Mouse (Mus musculus): Measurements from ENCODE around the gene Prss57.

Prss57 gene

DNA sequence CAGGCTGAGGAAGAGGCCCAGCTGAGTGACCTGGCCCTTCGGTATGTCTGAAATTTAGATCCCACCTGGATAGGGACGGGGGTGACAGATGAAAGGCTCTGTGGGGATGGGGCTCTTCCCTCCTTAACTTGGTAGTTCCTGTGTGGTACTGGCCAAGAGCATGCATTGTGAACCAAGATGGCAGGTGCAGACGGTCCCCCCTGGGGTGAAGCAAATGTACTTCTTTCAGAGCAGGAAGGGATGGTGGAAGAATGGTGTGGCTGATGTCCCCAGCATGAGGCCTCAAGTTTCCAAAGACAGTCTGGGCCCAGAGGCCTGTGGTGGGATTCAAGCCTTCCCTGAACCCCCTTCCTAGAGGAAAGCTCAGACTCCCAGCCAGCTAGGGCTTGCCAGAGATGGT, 34.9 kb downstream of the Prss57 start:
- no peak for DNase-seq (ENCODE audit: low spot score)

DNA sequence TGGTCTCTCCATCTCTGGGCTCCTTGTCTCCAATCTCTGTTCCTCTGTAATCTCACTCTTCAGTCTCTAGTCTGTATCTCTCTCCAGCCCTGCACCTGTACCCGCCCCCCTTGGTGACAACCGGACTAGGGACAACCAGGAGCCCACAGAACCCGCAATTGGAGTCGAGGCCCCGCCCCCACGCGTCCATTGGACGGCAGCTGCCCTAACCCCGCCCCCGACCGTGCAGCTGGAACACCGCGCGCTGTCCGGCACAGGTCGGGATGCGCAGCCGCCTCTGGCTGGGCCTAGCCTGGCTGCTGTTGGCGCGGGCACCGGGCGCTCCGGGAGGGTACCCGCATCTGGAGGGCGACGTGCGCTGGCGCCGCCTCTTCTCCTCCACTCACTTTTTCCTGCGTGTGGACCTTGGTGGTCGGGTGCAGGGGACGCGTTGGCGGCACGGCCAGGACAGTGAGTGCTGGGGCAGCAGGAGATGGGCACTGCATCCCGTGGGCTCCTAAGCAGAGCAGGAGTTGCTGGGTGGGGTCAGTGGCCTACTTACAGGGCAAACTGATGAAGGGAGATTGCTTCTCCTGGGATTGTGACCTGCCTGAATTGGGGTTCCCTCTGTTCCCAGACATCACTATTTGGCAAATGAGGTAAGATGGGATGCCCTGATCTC, 35.8 kb downstream of the Prss57 start, which contains the start of gene Fgf22:
Gene Fgf22 (plus strand): TSS at position 221 of the 661 bp plus-strand sequence.
- DNase-seq (ENCODE audit: low spot score): peak; percentile 49

DNA sequence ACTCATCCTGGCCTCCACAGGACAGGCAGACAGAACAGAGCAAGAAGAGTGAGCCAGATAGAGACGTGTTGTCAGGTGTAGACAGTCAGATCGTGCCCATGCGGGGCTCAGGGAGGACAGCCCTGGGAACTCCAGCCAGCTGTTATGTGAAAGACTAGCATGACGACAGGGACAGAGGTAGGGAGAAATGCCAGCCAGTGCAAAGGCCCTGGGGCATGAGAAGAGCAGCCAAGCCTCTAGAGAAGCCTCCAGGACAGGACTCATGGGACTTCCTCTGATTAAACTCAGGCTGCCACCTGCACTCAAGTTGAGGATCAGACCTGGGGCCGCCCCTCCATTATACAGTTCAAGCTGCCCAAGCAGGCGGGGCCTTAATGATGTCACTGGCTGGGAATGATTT, 42.3 kb downstream of the Prss57 start:
- DNase-seq (ENCODE audit: low spot score): no peak

DNA sequence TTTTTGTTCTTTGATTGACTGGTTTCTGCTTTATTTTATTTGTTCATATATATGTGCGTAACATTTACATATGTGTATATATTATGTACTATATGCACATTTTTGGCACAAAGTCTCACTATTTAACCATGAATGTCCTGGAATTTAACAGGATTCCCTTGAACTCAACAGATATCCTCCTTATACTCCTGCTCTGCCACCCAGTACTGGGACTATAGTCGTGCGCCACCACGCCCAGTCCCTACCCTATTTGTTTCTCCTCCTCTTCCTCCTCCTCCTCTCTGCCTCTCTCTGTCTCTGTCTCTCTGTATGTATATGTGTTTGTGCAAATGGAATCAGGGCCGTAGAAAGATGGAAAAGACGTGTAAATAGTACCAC, 44.0 kb downstream of the Prss57 start:
- no peak for DNase-seq (ENCODE audit: low spot score)

DNA sequence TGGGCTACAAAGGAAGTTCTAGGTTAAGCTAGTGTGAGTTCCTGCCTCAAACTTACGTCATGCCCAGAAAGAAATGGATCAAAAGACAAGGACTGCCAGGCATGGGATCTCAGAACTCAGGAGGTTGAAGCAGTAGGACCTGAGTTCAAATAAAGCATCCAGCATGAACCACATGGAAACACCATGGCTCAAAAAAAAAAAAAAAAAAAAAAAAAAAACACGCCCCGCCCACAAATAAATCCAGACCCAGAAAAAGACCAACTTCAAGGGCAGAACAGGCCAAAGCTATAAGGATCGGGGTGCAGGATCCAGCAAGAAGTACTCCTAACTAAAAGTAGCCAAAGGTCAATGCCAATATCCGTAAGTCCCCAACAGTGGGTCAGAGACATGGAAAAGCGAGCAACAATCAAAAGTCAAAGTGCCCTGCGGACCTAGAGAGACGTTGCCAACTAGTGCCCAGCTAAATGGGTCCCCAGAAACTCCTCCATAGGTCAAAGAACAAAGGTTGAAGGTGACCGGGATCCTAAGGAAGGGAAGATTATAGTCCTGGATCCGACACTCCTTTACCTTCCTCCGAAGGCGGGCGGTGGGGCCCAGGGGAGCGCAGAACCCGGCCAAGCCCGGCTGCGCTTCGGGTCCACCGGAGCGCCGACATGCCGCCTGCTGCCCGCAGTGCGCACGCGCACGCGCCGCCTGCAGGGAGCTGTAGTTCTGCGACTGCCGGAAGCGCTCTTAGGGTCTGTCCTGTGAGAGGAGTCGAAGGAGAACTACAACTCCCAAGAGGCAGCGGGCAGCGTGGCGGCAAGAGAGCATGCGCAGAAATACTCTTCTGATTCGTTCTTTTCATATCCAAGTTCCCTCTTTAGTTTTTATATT, 44.6 kb downstream of the Prss57 start, which contains the start of gene Polrmt:
Gene Polrmt (minus strand): TSS at position 684 of the 876 bp plus-strand sequence.
- DNase-seq (ENCODE audit: low spot score): peak; percentile 96

DNA sequence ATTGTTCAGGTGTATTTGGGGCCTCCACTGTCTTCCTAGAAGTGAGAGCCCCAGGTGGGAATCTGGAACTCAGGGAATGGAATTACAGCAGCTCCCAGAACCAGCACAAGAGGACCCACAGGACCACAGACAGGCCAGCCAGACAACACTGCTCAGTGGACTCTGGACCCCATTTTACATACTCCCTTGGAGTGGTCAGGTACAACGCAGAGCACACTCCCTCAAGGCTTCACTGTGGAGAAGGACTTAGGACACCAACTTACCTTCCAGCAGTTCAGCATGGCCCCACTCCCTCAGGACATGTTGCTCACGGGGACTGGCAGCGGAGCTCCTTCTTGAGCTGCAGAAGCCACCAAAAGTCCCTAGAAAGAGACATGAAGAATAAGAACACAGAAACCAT, 45.4 kb downstream of the Prss57 start:
- no peak for DNase-seq (ENCODE audit: low spot score)

DNA sequence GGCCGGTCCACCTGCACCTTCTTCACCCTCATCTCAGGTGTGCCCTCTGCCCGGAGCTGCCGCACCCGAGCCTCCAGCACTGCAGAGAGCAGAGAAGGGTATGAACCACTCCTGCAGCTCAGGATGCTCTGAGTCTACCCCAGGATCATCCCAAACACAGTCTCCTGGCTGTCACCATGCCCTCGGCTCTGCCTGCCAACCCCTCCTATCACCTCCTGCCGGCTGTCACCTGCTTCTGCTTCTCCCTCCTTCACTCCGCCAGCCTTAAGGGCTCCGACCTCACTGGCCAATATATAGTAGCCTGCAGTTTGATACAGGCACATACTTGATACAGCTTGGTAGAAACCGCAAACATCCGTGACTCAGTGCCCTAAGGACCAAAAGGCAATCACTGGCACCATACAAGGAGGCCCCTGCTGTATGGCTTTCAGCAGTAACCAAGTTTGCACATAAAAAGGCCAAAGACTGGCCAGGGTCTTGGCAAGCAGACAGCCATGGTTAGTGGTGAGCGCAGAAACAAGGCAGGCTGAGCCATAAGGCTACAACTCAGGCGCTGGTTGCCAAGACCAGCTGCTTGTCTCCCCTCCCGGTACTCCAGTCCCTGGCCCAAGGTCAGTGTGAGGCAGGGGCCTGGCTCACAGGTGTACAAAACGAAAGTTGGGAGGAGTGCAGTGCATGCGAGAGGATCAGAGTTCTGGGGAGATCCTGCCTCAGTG, 47.0 kb downstream of the Prss57 start:
- DNase-seq (ENCODE audit: low spot score): no peak

DNA sequence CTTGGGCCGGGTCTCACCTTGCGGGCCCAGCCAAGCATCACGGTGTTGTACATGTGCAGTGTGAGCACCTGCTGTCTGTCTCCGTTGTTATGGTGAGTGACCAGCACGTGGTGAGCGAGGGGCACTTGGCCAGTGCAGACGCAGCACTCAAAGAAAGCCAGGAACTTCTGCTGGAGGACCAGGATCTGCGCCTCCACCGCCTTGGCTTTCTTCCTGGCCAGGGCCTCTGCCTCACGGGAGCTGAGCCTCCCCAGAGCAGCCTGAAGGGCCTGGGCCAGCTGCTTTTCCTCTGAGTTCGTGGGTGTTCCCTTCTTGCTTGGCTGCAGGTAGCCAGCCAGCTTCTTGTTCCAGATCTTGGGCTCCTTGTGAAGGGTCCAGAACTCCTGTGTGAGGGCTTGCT, 47.6 kb downstream of the Prss57 start:
- DNase-seq (ENCODE audit: low spot score): no peak

DNA sequence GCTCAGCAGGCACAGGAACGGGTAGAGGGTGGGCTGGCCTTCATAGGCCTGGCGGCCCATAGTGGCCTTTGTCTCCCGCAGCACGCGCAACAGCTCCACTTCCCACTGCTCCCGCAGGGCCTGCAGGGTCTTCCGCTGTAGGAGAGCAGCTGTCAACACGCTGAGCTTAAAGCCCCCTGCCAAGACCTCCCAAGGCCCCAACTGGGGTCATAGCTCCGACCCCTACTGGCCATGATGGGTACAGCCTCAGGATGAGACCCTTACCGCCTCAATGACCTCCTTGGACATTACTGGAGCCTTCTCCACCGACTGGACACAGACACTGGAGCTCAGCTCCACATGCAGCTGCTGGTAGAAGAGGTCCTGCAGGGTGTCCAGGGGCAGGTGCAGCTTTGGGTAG, 49.9 kb downstream of the Prss57 start:
- no peak for DNase-seq (ENCODE audit: low spot score)

DNA sequence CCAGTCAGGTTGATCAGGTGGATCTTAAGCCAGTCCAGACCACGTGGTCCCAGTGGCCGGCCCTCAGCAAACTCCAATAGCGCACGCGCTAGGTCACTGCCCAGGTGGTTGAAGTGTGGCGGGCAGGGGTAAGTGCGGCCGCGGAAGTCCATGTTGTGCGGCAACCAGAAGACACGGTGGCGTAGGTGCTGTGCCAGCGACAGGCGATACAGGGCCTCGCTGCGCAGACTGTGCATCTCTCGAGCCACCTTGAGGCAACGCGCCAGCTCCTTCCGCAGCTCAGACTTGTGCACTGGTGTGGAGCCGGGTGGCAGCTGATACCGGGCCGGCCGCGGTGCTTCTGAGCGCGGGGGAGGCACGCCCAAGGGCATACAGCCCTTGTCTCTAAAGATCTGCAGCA, 51.5 kb downstream of the Prss57 start:
- no peak for DNase-seq (ENCODE audit: low spot score)

DNA sequence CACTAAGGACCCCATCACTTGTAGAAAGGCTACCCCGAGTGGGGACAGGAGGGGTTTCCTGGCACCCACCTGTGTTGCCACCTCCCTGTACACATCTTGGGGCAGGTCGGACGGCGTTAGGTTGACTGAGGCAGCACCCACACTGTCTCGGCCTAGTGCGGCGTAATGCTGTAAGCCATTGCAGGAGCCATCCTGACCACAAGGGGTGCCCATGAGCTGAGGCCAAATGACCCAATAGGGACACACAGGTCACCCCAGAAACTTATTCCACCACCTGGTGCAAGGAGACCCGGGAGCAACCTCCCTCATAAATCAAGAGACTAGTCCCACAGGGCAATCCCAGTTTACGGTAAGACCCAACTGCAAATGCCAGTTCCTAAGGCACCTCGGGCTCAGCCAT, 52.5 kb downstream of the Prss57 start:
- DNase-seq (ENCODE audit: low spot score): no peak

DNA sequence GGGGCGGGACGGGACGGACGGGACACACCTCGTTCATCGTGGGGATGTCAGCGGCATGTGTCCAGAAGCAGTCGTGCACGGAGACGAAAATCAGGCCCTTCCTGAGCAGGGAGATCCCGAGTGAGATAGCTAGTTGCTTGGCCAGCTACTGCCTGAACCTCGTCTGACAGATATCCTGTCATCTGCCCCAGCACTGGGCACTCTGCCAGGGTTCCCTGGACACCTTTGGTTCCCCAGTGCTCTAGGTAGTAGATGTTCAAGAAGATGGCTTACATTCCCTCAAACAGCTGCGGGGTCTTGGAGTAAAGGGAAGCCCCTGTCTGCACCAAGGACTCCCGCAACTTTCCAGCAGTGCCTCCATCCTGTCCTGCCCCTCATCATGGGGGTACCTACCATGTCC, 54.1 kb downstream of the Prss57 start:
- no peak for DNase-seq (ENCODE audit: low spot score)

DNA sequence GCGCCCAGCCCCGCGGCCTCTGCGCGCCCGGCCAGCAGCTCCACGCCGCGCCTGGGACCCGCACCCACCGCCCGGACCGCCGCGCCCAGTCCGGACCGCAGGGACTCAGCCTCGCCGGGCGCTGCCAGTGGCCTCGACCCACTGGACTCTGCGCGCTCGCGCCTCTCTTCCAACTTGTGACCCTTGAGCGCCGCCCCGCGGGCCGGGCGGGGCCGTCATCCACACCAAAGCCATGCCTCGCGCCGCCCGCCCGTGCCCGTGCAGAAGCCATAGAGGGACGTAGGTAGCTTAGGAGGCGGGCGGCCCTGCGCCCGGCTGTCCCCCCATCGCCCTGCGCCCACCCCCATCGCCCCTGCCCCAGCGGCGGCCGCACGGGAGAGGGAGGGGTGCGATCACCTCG, 55.4 kb downstream of the Prss57 start:
- DNase-seq (ENCODE audit: low spot score): no peak

DNA sequence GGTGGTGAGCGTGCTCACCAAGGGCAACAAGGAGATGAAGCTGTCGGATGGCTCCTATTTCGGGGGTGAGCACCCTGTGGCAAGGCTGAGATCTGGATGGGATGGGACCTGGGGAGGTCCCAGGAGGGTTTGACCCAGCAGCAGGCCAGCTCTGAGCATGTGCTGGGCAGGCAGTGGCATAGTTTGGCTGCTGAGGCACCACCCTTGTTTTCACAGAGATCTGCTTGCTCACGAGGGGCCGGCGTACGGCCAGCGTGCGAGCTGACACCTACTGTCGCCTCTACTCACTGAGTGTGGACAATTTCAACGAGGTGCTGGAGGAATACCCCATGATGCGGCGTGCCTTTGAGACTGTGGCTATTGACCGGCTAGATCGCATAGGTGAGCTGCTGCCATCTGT, 56.9 kb downstream of the Prss57 start:
- DNase-seq (ENCODE audit: low spot score): no peak

DNA sequence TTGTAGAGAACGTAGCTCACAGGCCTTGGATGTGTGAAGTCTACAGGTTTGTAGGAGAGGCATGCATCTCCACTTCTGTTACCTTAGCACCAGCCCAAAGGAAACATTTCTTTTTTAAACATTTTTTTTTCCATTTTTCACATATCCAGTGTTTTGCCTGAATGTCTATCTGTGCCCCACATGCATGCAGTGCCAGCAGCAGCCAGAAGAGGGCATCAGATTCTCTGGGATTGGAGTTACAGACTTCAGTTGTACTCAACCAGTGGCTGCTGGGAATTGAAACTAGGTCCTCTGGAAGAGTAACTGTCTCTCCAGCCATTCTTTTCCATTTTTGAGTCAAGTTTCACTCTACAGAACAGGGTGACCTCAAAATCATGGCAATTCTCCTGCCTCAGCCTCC, 58.3 kb downstream of the Prss57 start:
- DNase-seq (ENCODE audit: low spot score): no peak

Measured in c-Kit-positive CD71-positive TER-119-positive erythroid progenitor cells, embryonic 14.5 days (primary cell).